Mouse (Mus musculus) thymus, postnatal 14 days (tissue): ENCODE data around the gene Yaf2.

Source experiments
- DNase-seq: peaks from one replicate; pipeline ENCODE4 v3.0.0; 2021

Yaf2 gene

DNA sequence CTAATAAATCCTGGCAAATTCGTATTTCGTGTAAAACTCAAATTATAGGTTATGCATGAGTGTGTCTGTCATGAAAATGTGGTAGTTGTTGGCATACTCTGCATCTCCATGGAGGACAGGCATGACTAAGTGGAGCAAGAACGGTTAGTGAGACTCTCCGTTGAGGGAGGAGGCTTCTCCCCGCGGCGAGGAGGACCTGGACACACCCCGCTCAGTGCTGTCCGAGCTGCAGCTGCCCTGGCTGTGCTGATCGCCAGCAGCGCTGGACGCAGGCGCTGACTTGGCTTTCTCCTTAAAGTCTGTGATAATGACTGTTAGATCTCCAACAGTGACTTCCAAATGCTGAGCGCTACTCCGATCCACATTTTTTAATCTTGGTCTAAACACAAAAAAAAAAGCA lies 51.5 kb downstream of the Yaf2 start:
- no peak for DNase-seq

DNA sequence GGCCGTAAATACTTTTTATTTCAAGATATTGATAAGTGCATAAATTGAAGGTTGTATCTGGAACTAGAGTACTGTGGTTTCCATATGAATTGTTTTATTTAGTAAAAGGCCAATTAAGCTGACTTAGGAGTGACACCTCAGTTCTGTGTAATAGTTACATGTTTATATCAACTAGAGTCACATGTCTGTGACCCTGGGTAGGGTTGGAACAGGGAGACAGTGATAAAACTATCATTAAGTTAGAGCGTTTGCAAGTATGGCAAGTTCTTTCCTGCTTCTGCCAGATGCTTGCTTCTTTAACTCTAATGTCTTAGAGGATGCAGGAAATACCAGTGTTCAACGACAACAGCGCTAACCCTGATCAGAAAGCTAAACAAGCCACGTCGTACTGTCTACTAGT lies 52.4 kb downstream of the Yaf2 start:
- DNase-seq, result no peak

GRCm38 (mm10) chr15:93283349-93283748 lies 53.4 kb downstream of the Yaf2 start:
- peak; percentile 44 for DNase-seq

GRCm38 (mm10) chr15:93276276-93276675 lies 60.5 kb downstream of the Yaf2 start:
- DNase-seq, result peak; percentile 14

DNA sequence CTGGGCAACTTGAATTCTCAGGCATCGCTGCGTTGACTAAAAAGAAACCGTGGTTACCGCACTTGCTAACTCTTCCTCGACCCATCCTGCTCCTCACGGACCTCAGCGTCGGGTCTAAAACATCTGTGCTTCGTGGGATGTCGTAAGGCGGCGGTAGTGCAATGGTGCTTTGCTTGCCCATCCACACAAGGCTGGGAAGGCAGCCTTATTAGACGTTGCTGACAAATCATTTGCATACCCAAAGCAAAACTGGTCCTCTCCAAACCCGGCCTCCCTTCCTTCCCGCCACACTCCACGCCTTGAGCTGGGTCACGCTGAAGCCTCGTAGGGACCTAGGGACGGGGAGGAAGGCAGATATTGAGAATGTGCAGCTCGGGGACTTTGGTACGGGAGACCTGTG lies 61.1 kb downstream of the Yaf2 start:
- no peak for DNase-seq

DNA sequence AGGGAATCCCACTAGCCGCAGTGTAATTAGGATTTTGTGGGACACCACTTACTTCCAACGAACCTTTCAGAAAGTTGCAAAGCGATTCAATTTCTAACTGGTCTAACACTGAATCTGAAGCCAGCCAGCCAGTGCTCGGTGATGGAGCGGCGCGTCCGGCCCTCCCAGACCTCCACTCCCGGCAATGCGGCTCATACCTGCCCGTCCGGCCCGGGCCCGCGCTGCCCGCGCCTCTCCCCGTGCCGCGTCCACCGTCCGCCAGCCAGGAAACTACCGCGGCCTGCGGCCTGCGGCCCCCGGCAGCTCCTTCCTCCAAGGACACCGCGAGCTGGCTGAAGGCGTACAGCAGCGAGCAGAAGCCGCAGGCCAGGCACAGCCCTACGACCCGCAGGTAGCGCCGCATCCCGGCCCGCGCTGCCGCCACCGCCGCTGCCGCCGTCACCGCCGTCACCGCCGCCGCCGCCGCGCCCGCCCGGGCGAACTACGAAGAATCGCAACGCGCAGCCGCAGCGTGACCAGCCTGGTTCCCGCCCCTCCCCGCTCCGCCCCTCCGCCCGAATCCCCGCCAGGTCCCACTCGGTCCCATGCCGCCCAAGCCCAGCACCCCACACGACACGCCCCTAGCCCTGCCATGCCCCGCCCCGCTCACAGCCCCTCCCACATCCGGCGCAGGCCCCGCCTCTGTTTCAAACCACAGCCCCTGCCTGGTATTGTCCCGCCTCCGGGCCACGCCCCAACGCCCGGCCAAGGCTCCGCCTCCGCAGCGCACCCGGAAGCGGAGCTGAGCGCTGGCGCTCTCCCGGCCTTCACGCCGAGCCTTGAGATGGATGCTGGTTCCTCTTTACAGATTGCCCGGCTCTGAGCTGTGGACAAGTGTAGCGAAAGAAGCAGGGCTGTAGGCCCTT lies 61.8 kb downstream of the Yaf2 start, which contains the start of gene Gxylt1:
Gene Gxylt1, minus strand, starts transcription at position 501 of the 905 bp plus-strand sequence.
- peak; percentile 100 for DNase-seq

DNA sequence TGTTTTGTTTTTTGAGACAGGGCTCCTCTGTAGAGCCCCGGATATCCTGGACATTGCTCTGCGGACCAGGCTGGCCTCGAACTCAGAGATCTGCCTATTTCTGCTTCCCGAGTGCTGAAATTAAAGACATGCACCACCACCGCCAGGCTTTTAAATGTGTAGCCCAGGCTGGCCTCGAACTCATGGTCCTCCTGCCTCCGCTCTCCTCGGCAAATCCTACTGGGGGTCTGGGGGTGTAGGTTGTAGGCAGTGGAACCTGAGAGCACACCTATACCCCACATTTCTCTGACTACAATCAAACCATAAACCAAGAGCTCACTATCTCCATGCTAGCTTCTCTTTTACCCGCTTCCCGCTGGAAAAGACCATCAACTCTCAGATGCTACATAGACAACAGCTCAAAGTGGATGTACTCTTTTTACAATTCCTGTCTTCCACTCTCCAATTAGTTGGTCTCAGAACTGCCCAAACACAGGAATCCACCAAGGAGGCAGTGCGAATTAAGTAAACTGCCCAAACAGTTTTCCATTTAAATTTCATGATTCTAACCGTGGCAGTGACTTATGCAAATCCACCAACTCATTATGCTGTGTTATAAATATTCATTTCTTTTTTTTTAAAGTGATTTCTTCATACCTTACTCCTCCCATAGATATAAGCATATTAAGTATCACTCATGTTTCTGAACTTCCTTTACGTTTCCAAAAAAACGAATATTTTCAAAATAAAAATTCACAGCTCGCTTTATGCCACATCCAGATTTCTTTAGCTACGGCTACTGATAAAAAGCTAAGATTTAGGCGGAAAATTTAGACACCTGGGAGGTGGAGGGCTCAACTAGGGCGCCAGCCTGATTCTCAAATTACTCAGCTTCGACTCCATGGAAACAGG lies 62.7 kb downstream of the Yaf2 start:
- peak; percentile 22 for DNase-seq

DNA sequence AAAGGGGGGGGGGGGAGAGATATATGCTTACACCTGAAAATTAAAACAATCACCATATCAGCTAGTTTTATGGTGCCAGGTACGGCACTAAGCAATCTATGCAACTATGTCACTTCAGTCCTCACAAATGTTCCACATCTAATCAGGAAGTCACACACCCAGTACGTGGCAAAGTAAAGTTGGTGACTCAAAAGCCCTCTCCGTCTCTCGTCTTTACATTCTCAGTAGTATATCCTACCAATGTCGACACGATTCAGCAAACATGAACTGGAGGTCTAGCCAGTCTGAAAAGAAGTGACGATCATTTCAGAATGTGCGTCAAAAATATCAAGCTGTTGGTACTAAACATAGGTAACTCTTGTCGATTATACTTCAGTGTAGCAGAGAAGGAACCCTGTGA lies 63.8 kb downstream of the Yaf2 start:
- no peak for DNase-seq

GRCm38 (mm10) chr15:93270289-93270855 lies 66.4 kb downstream of the Yaf2 start:
- DNase-seq, result peak; percentile 23

DNA sequence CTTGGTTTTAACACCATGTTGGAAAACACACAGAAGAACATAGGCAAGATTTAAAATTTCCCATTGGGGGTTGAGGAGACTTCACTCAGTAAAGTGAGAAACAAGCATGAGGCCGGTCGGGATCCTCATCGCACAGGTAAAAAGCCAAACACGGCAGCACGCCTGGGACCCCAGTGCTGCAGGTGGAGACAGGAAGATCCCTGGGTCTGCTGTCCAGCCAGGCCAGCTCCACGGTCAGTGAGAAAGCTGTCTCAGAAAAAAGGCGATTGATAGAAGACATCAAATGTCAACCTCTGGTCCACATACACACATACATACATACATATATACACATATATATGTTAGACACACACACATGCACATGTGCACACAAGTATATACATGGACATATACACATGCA lies 67.2 kb downstream of the Yaf2 start:
- no peak for DNase-seq

DNA sequence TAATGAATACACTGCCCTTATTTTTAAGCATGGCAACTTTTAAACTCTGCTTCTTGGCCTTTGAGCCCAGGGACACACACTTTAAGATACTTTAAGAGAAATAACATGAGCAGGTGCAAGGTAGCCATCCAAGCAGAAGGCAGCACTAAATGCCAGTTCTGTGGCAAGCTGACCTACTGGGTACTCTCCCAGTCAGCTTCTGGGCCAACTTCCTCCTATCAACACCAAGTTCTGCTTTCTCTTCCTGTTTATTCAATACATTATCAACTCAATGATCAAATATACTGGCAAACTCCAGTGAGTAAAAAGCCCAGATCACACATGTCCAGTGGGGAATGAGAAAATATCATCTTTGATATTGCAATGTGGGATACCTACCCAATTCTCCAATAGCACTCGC lies 68.7 kb downstream of the Yaf2 start:
- DNase-seq, result no peak

DNA sequence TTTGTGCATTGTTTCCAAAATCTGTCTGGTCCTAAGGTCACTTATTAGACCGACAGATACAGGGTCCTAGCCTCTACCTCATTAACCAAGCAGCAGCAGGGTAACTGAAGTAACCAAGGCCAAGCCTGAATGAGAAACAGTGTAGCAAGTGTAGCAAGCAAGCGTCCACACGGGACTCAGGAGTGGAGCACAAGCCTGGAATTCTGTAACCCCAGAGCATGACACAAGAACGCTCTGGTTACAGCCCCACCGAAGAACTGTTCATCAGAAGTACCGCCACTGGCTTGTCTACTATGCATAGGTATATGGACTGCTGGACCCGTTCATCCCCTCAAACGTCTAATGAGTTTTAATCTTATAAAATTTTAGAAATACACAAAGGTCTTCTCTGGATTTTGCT lies 69.3 kb downstream of the Yaf2 start:
- no peak for DNase-seq

- no peak for DNase-seq
Observed at GRCm38 (mm10) chr15:93266361-93266760, 70.4 kb downstream of the Yaf2 start.

GRCm38 (mm10) chr15:93265728-93266127 lies 71.0 kb downstream of the Yaf2 start:
- DNase-seq, result peak; percentile 56

- DNase-seq, result no peak
Observed at GRCm38 (mm10) chr15:93265231-93265630, 71.5 kb downstream of the Yaf2 start.

- DNase-seq, result no peak
Observed at GRCm38 (mm10) chr15:93264221-93264620, 72.5 kb downstream of the Yaf2 start.

- no peak for DNase-seq
Observed at GRCm38 (mm10) chr15:93263566-93263965, 73.2 kb downstream of the Yaf2 start.

- no peak for DNase-seq
Observed at GRCm38 (mm10) chr15:93262818-93263217, 73.9 kb downstream of the Yaf2 start.

- DNase-seq, result no peak
Observed at GRCm38 (mm10) chr15:93262274-93262673, 74.5 kb downstream of the Yaf2 start.

DNA sequence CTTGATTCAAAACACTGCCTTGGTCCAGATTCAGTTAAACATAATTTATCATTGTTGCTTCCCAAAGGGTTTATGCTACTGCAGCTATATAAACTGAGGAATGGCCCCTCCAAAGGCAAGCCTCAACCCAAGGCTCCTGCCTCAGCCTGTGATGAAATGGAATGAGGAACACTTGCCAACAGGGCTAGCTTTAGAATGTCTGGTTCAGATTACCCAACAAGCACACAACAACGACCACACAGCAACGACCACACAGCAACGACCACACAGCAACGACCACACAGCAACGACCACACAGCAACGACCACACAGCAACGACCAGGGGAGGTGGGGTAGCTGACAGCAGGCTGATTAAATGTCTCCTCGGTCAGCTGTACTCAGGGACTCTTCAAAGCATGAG lies 76.8 kb downstream of the Yaf2 start:
- DNase-seq, result no peak

GRCm38 (mm10) chr15:93255295-93255694 lies 81.4 kb downstream of the Yaf2 start:
- no peak for DNase-seq

DNA sequence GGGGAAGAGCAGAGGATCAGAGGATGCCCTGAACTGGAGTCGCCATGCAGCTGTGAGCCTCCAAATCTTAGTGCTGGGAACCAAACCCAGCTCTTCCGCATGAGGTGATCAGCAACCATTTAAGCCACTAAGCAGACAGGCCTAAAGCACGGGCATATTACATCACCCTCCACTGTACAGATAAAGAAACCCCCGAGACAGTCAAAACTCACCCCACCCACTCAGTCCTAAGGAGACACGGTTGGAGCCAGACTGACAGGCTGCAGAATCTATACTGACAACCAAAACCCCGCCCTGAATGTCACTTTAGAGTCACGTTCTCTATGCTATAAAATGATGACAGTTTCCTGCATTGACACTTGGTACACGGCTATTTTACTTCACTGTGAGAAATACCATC lies 83.6 kb downstream of the Yaf2 start:
- no peak for DNase-seq

- DNase-seq, result no peak
Observed at GRCm38 (mm10) chr15:93252396-93252795, 84.3 kb downstream of the Yaf2 start.
